Mouse (Mus musculus) hindbrain, postnatal 0 days (tissue): Measurements from ENCODE around the gene Tsc22d1. TPM values are rescaled to one million over a fixed set of nuclear protein-coding genes. Genes with fewer than 3 reads are reported as not detected.
A peak's percentile ranks its signal among the peaks of the same experiment; 100 is the strongest.

Experiments
- ATAC-seq: fragments of 200-750 bp; cut with Nextera tagmentation; 2 replicates; pipeline ENCODE4 v1.8.0; 2017; ENCODE audit warnings: mild to moderate bottlenecking, moderate TSS enrichment, moderate library complexity
- DNase-seq: peaks from one replicate; pipeline ENCODE4 v3.0.0-alpha.2; 2015; ENCODE audit warnings: low spot score
- H3K27ac ChIP-seq: fragments of 300-500 bp; sonication (generic); 2 replicates; pipeline ENCODE4 v1.5.1; 2014; ENCODE audit warnings: mild to moderate bottlenecking
- H3K27me3 ChIP-seq: fragments of 300-500 bp; sonication (generic); 2 replicates; pipeline ENCODE4 v1.6.1; 2014; ENCODE audit warnings: low read length, mixed read lengths; ENCODE audit not compliant: insufficient read depth
- H3K36me3 ChIP-seq: fragments of 300-500 bp; sonication (generic); 2 replicates; pipeline ENCODE4 v1.6.1; 2014; ENCODE audit warnings: low read length, mixed read lengths; ENCODE audit not compliant: insufficient read depth
- H3K4me1 ChIP-seq: fragments of 300-500 bp; sonication (generic); 2 replicates; pipeline ENCODE4 v1.6.1; 2014; ENCODE audit warnings: antibody characterized with exemption, low read length, mixed read lengths; ENCODE audit not compliant: insufficient read depth
- H3K4me2 ChIP-seq: fragments of 300-500 bp; sonication (generic); 2 replicates; pipeline ENCODE4 v1.6.1; 2014; ENCODE audit warnings: low read depth, mild to moderate bottlenecking, low read length, moderate library complexity, mixed read lengths
- H3K4me3 ChIP-seq: fragments of 300-500 bp; sonication (generic); 2 replicates; pipeline ENCODE4 v1.5.1; 2014; ENCODE audit warnings: low read length
- H3K9ac ChIP-seq: fragments of 300-500 bp; sonication (generic); replicated peaks from 2 replicates; pipeline ENCODE4 v1.6.1; 2014; ENCODE audit warnings: mild to moderate bottlenecking, low read length, moderate library complexity, mixed read lengths
- H3K9me3 ChIP-seq: fragments of 300-500 bp; sonication (generic); 2 replicates; pipeline ENCODE4 v1.6.1; 2016; ENCODE audit warnings: low read length, mixed read lengths
- CTCF ChIP-seq: IDR thresholded peaks from 2 replicates; pipeline ENCODE4 v1.5.1; 2016; ENCODE audit warnings: antibody characterized with exemption, control low read depth, low read depth
- WGBS: fragments of 180-500 bp; shearing (Covaris S2); extraction: QIAGEN DNeasy Blood & Tissue Kit; methylation state at CpG from one replicate; pipeline ENCODE4 v1.1.7; 2014; 5-methylcytosine and 5-hydroxymethylcytosine counted together
- polyA plus RNA-seq: library from polyadenylated mRNA; unstranded; fragments of >200 nt; fragmentation: Nextera tagmentation; extraction: Ambion mirVana; gene quantifications from 2 replicates; pipeline ENCODE4 v1.2.1, GENCODE M21; 2015
- total RNA-seq: library from RNA; depleted of rRNA; stranded (reverse); fragments of >200 nt; gene quantifications from 2 replicates; pipeline ENCODE4 v1.2.3, GENCODE M21; 2014; rRNA removed

The Tsc22d1 gene
- total and polyA plus RNA-seq, 2 experiments from 2014 or later: 525 to 544 TPM

GRCm38 (mm10) chr14:76544136-76544535 lies 129.4 kb downstream of the Tsc22d1 start:
- WGBS: 86% methylated on average over 6 of the region's 6 CpGs
- Histone ChIP-seq H3K36me3 (no peaks in the 10 kb centered on the region), H3K9me3 (no peaks in the 10 kb centered on the region), H3K27ac (no peak overlapping the region), H3K4me1 (no peaks in the 10 kb centered on the region), H3K4me2 (no peak overlapping the region), H3K27me3 (no peaks in the 10 kb centered on the region), H3K9ac (no peak overlapping the region), H3K4me3 (no peak overlapping the region)
- no peak for DNase-seq
- no peak for ATAC-seq
- TF ChIP-seq CTCF: no peak

GRCm38 (mm10) chr14:76555263-76556030 lies 140.7 kb downstream of the Tsc22d1 start:
- Histone ChIP-seq H3K9me3 (no peaks in the 10 kb centered on the region), H3K4me3 (peak overlapping the region; percentile 45), H3K9ac (peak overlapping the region; percentile 65), H3K27me3 (no peaks in the 10 kb centered on the region), H3K4me1 (peaks cover 6% of the 10 kb centered on the region; the same call in 1 of the 2 replicates), H3K4me2 (peak overlapping the region; percentile 79), H3K27ac (peak overlapping the region; percentile 93), H3K36me3 (no peaks in the 10 kb centered on the region)
- peak; percentile 62 for DNase-seq
- 0 out of 2 replicates have a peak, but pooled peaks have one; percentile 41 for ATAC-seq
- TF ChIP-seq CTCF: no peak
- 37% methylated on average over 18 of the region's 18 CpGs for WGBS

- Histone ChIP-seq H3K36me3 (no peaks in the 10 kb centered on the region), H3K4me1 (peaks cover 6% of the 10 kb centered on the region; the same call in 1 of the 2 replicates), H3K9ac (peak overlapping the region; percentile 65), H3K27me3 (no peaks in the 10 kb centered on the region), H3K27ac (peak overlapping the region; percentile 93), H3K9me3 (no peaks in the 10 kb centered on the region), H3K4me2 (peak overlapping the region; percentile 79), H3K4me3 (peak overlapping the region; percentile 45)
- ATAC-seq: peak; percentile 86
- WGBS: 1% methylated on average over 62 of the region's 67 CpGs
- peak; percentile 82 for DNase-seq
- TF ChIP-seq CTCF: no peak
These were observed 141.5 kb downstream of the Tsc22d1 start for GRCm38 (mm10) chr14:76556031-76556851.

GRCm38 (mm10) chr14:76556852-76557208 lies 142.1 kb downstream of the Tsc22d1 start, which contains the start of gene Serp2:
Gene Serp2, minus strand, starts transcription at chr14:76556889.
- peak within 1 kb of the TSS; percentile 93 for H3K27ac ChIP-seq
- no peaks in the 10 kb centered on the region for H3K9me3 ChIP-seq
- no peak for TF ChIP-seq CTCF
- 9% methylated on average over 17 of the region's 17 CpGs for WGBS
- no peaks in the 10 kb centered on the region for H3K27me3 ChIP-seq
- peak within 1 kb of the TSS; percentile 79 for H3K4me2 ChIP-seq
- peak within 1 kb of the TSS; percentile 45 for H3K4me3 ChIP-seq
- H3K9ac ChIP-seq: peak within 1 kb of the TSS; percentile 65
- H3K36me3 ChIP-seq: no peaks in the 10 kb centered on the region
- DNase-seq: peak; percentile 12
- H3K4me1 ChIP-seq: peaks cover 6% of the 10 kb centered on the region; the same call in 1 of the 2 replicates
- ATAC-seq: no peak; the same call in 1 of the 2 replicates

Other genes starting within 250 kb of the Tsc22d1 start
- 125 and 187 TPM in 2 replicates for gene Serp2, start 141.9 kb downstream of the Tsc22d1 start, total RNA-seq
- 243 and 245 TPM in 2 replicates for gene Serp2, start 141.9 kb downstream of the Tsc22d1 start, polyA plus RNA-seq